Mouse (Mus musculus) limb, embryonic 15.5 days (tissue): ENCODE data around the gene Cenpm. TPM values are rescaled to one million over a fixed set of nuclear protein-coding genes. Genes with fewer than 3 reads are reported as not detected.

Experiments used
- ATAC-seq: fragments of 200-750 bp; cut with Nextera tagmentation; 2 replicates; pipeline ENCODE4 v1.8.0; 2017; ENCODE audit warnings: low read depth, moderate TSS enrichment; ENCODE audit not compliant: insufficient number of reproducible peaks, low FRiP score, low TSS enrichment
- H3K27ac ChIP-seq: fragments of 300-500 bp; sonication (generic); 2 replicates; pipeline ENCODE4 v1.5.1; 2015; ENCODE audit warnings: moderate library complexity, mild to moderate bottlenecking, inconsistent platforms
- H3K27me3 ChIP-seq: fragments of 300-500 bp; sonication (generic); 2 replicates; pipeline ENCODE4 v1.6.1; 2015; ENCODE audit warnings: inconsistent platforms
- H3K36me3 ChIP-seq: fragments of 300-500 bp; sonication (generic); 2 replicates; pipeline ENCODE4 v1.6.1; 2015; ENCODE audit warnings: inconsistent platforms
- H3K4me1 ChIP-seq: fragments of 300-500 bp; sonication (generic); 2 replicates; pipeline ENCODE4 v1.6.1; 2015; ENCODE audit warnings: inconsistent platforms
- H3K4me2 ChIP-seq: fragments of 300-500 bp; sonication (generic); 2 replicates; pipeline ENCODE4 v1.6.1; 2015; ENCODE audit warnings: mild to moderate bottlenecking, inconsistent platforms
- H3K4me3 ChIP-seq: fragments of 300-500 bp; sonication (generic); 2 replicates; pipeline ENCODE4 v1.5.1; 2015; ENCODE audit warnings: mild to moderate bottlenecking, inconsistent platforms
- H3K9ac ChIP-seq: fragments of 300-500 bp; sonication (generic); 2 replicates; pipeline ENCODE4 v1.6.1; 2015; ENCODE audit warnings: inconsistent platforms
- H3K9me3 ChIP-seq: fragments of 300-500 bp; sonication (generic); 2 replicates; pipeline ENCODE4 v1.6.1; 2016; ENCODE audit warnings: inconsistent platforms
- WGBS: fragments of 180-500 bp; shearing (Covaris S2); methylation state at CpG from one replicate; pipeline ENCODE4 v1.1.7; 2015; 5-methylcytosine and 5-hydroxymethylcytosine counted together
- microRNA counts: library from miRNA; unstranded; fragments of <30 nt; microRNA quantifications from one replicate; lab custom pipeline; 2016
- microRNA-seq: library from miRNA; unstranded; fragments of <30 nt; microRNA quantifications from one replicate; pipeline ENCODE4, GENCODE M21; 2016
- polyA plus RNA-seq: library from polyadenylated mRNA; unstranded; fragments of >200 nt; fragmentation: Nextera tagmentation; extraction: Ambion mirVana; gene quantifications from 2 replicates; pipeline ENCODE4 v1.2.1, GENCODE M21; 2015

Gene Cenpm
- polyA plus RNA-seq, 1 experiment from 2014 or later: 49.5 TPM

GRCm38 (mm10) chr15:82184656-82185055 is 59.9 kb downstream of the Cenpm start:
- no peaks in the 10 kb centered on the region for H3K27me3 ChIP-seq
- H3K4me2 ChIP-seq: no peak overlapping the region
- H3K9ac ChIP-seq: no peak overlapping the region
- H3K4me1 ChIP-seq: no peaks in the 10 kb centered on the region
- no peak overlapping the region for H3K27ac ChIP-seq
- WGBS: 89% methylated on average over 10 of the region's 10 CpGs
- peaks cover 4% of the 10 kb centered on the region for H3K9me3 ChIP-seq
- no peak for ATAC-seq
- H3K36me3 ChIP-seq: peaks cover 99% of the 10 kb centered on the region
- no peak overlapping the region for H3K4me3 ChIP-seq

GRCm38 (mm10) chr15:82184183-82184582 is 60.4 kb downstream of the Cenpm start:
- no peak overlapping the region for H3K9ac ChIP-seq
- H3K4me1 ChIP-seq: no peaks in the 10 kb centered on the region
- H3K27me3 ChIP-seq: no peaks in the 10 kb centered on the region
- no peak overlapping the region for H3K4me2 ChIP-seq
- H3K9me3 ChIP-seq: peaks cover 4% of the 10 kb centered on the region
- H3K27ac ChIP-seq: no peak overlapping the region
- peaks cover 99% of the 10 kb centered on the region for H3K36me3 ChIP-seq
- ATAC-seq: no peak
- WGBS: 86% methylated on average over 7 of the region's 7 CpGs
- no peak overlapping the region for H3K4me3 ChIP-seq

MicroRNAs encoded within 50 kb of the gene (microRNA counts, 519-probe panel; counts per million panel counts)
- microRNA mmu-miR-33 (lab: Ali Mortazavi, UCI): 2,203 counts per million, percentile 41 among the panel's probes with 10 or more counts

Small RNA genes within 50 kb of the gene (microRNA-seq; reads per million reads assigned to microRNA genes)
- 51.6 reads per million, percentile 42 among the genes with 10 or more reads in this experiment for gene Mir33

Other genes starting within 250 kb of the Cenpm start
- gene Desi1, start 210.9 kb downstream of the Cenpm start, polyA plus RNA-seq: 30.2 and 30.9 TPM in 2 replicates
- 250 and 262 TPM in 2 replicates for gene Snu13, start 197.2 kb downstream of the Cenpm start, polyA plus RNA-seq
- not detected in 2 replicates for gene 4930407I10Rik, start 185.6 kb downstream of the Cenpm start, polyA plus RNA-seq
- gene Mei1, start 174.8 kb downstream of the Cenpm start, polyA plus RNA-seq: 0.05 TPM in 1 of 2 replicates, not detected in the other
- gene Ccdc134, start 116.8 kb downstream of the Cenpm start, polyA plus RNA-seq: 24.6 and 28.8 TPM in 2 replicates
- gene Srebf2, start 97.6 kb downstream of the Cenpm start, polyA plus RNA-seq: 155 and 165 TPM in 2 replicates
- gene Shisa8, start 31.9 kb downstream of the Cenpm start, polyA plus RNA-seq: 0.25 and 0.40 TPM in 2 replicates
- 0.19 and 0.29 TPM in 2 replicates for gene Tnfrsf13c, start 20.4 kb downstream of the Cenpm start, polyA plus RNA-seq
- gene 1500009C09Rik, start 7.6 kb upstream of the Cenpm start, polyA plus RNA-seq: not detected in 2 replicates
- gene Sept3, start 30.1 kb upstream of the Cenpm start, polyA plus RNA-seq: 5.5 and 8.4 TPM in 2 replicates
- gene Wbp2nl, start 54.2 kb upstream of the Cenpm start, polyA plus RNA-seq: 0.10 and 0.12 TPM in 2 replicates
- gene Naga, start 94.2 kb upstream of the Cenpm start, polyA plus RNA-seq: 56.6 and 62.5 TPM in 2 replicates
- 22.9 and 25.0 TPM in 2 replicates for gene Pheta2, start 94.2 kb upstream of the Cenpm start, polyA plus RNA-seq
- 262 and 273 TPM in 2 replicates for gene Smdt1, start 94.2 kb upstream of the Cenpm start, polyA plus RNA-seq
- 261 and 281 TPM in 2 replicates for gene Ndufa6, start 109.6 kb upstream of the Cenpm start, polyA plus RNA-seq
- 6.0 and 7.4 TPM in 2 replicates for gene Cyp2d22, start 135.5 kb upstream of the Cenpm start, polyA plus RNA-seq
- gene Cyp2d11, start 149.3 kb upstream of the Cenpm start, polyA plus RNA-seq: not detected in 2 replicates
- not detected in 2 replicates for gene Cyp2d10, start 162.4 kb upstream of the Cenpm start, polyA plus RNA-seq
- 0.23 TPM in 1 of 2 replicates, not detected in the other for gene Cyp2d9, start 188.7 kb upstream of the Cenpm start, polyA plus RNA-seq